ENCODE assay signal across 8 mouse cellular contexts in genomic region chr1:192745240-192746101, GRCm38 (mm10). TPM values are rescaled to one million over a fixed set of nuclear protein-coding genes. Genes with fewer than 3 reads are reported as not detected.
DNase-seq lines count a peak whose midpoint lies in the region; TF ChIP-seq lines count a peak whose summit lies in the region.

No protein-coding gene starts in this region.

- no peak overlapping the region for H3K27ac ChIP-seq in gastrocnemius, adult 2 months

- DNase-seq in gastrocnemius, adult 2 months, result peak; percentile 32
- DNase-seq in gastrocnemius, postnatal 25 days, result no peak
- DNase-seq in 3134 (ENCODE audit: extremely low read depth, insufficient read length, low spot score), result peak; percentile 69
- peak; percentile 74 for DNase-seq in NIH3T3 (ENCODE audit: low read depth)
- peak; percentile 70 for DNase-seq in embryo, embryonic 11 days
- DNase-seq in large intestine, adult 2 months (ENCODE audit: low read depth, low spot score), result peak; percentile 54
- peak; percentile 92 for DNase-seq in thymus, postnatal 4 days

- intact Hi-C loops in gastrocnemius, adult 2 months (cut with DNase I), result no loop called here

- peak; percentile 42 for TF ChIP-seq POLR2A in myocyte (IDR thresholded peaks at IDR 0.05; ENCODE audit: insufficient read length, low read depth)

- H3ac ChIP-seq in myocyte (ENCODE audit: control insufficient read depth, insufficient read length), result no peak overlapping the region

- TF ChIP-seq CTCF in gastrocnemius, adult 2 months (IDR thresholded peaks at IDR 0.05), result peak; percentile 69

- no peaks in the 10 kb centered on the region for H3K36me3 ChIP-seq in myocyte (ENCODE audit: control insufficient read depth, insufficient read depth)

- peak overlapping the region; percentile 28 for H3K4me2 ChIP-seq in myocyte (ENCODE audit: low read depth)

- WGBS in large intestine, adult 2 months, result 23% methylated on average over 16 of the region's 16 CpGs

- no peaks in the 10 kb centered on the region for H3K27me3 ChIP-seq in myocyte (ENCODE audit: control insufficient read depth, insufficient read depth, insufficient read length)

- no peak overlapping the region for H3K4me3 ChIP-seq in gastrocnemius, adult 2 months
- H3K4me3 ChIP-seq in myocyte, result no peak overlapping the region

- H3K79me2 ChIP-seq in myocyte (ENCODE audit: control insufficient read depth, insufficient read depth), result no peaks in the 10 kb centered on the region

TF ChIP-seq in myocyte, 11 proteins besides CTCF, POLR2A, EP300 and RAD21:
- TF ChIP-seq USF1 (IDR thresholded peaks at IDR 0.05; ENCODE audit: low read depth) (peak; percentile 65), REST (IDR thresholded peaks at IDR 0.05; ENCODE audit: insufficient read depth, insufficient read length) (no peak), MYOG (IDR thresholded peaks at IDR 0.05; ENCODE audit: control insufficient read depth in 1 of 3, insufficient read depth in 1 of 3, insufficient read length in 2 of 3, low read depth in 2 of 3) (no peak), MYOD1 (IDR thresholded peaks at IDR 0.05; ENCODE audit: control insufficient read depth in 1 of 3, insufficient read length in 2 of 3, low read depth in 2 of 3) (peak in 1 of 3 experiments; percentile 18), CEBPB (IDR thresholded peaks at IDR 0.05; ENCODE audit: insufficient read depth, poor library complexity, severe bottlenecking) (peak; percentile 22; the same call in 1 of the 2 replicates)

RNA-seq across cellular contexts. Expression of gene Hhat, which starts 25.6 kb away (rescaled TPM):
- under 1 TPM; 0.59 to 0.69 TPM for total RNA-seq in gastrocnemius, adult 2 months (2021)
- total RNA-seq in gastrocnemius, postnatal 25 days (2021), result under 1 TPM; 0.72 TPM
- 1.8 and 2.5 TPM in 2 replicates for polyA plus RNA-seq in large intestine, adult 2 months (2012; rRNA removed)
- 4.4 TPM for polyA plus RNA-seq in myocyte (2012; fragmentation: generic; extraction: Trizol)
